9 mouse cellular contexts compared by ENCODE assay signal in the genomic region with DNA sequence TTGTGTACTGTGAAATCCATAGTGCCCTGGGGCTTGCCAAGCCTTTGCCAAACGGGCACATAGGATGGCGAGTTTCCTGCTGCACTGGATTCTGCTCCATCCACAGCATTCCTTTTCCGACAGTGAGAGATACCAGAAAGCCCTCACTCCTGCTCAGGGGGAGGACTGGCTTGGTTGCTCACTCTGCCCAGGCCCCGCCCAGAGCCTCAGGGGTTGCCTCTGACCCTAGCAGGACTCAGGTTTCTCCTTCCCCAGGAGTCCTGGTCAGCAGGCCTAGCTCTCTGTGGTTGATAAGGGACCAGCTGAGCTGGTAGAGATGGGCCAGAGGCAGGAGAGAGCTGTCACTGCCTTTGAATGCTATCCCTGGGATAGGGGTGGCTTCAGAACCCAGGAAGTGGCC. TPM values are rescaled to one million over a fixed set of nuclear protein-coding genes. Genes with fewer than 3 reads are reported as not detected.
A peak's percentile ranks its signal among the peaks of the same experiment; 100 is the strongest.
DNase-seq lines count a peak whose midpoint lies in the region; ATAC-seq and TF ChIP-seq lines count a peak whose summit lies in the region.
"Had no signal": no experiment of that assay in that cellular context is flagged by ENCODE, and none has a peak within 500 bp of the region (broad histone marks: within the 10 kb centered on the region; RNA-seq: fewer than 3 reads in every experiment).

No protein-coding gene starts in this region.

- H3K4me1 ChIP-seq in kidney, adult 2 months (ENCODE audit: control insufficient read depth, insufficient read depth, low read length): no peaks in the 10 kb centered on the region
- H3K4me1 ChIP-seq in E14TG2a.4 (replicated peaks; ENCODE audit: low read depth, low read length): peaks cover 55% of the 10 kb centered on the region
- peaks cover 42% of the 10 kb centered on the region for H3K4me1 ChIP-seq in embryonic facial prominence, embryonic 10.5 days
- H3K4me1 ChIP-seq in limb, embryonic 11.5 days (ENCODE audit: control insufficient read depth, insufficient read depth, low read length): peaks cover 5% of the 10 kb centered on the region; the same call in 1 of the 2 replicates

- no peak for TF ChIP-seq POLR2A in kidney, adult 2 months (IDR thresholded peaks at IDR 0.05; ENCODE audit: low read depth, low read length)

- ATAC-seq in limb, embryonic 11.5 days (ENCODE audit: insufficient number of reproducible peaks, low FRiP score, low TSS enrichment, low read depth): no peak

- no peaks in the 10 kb centered on the region for H3K27me3 ChIP-seq in kidney, adult 2 months (replicated peaks; ENCODE audit: control insufficient read depth, insufficient read depth, low read length)
- H3K27me3 ChIP-seq in E14TG2a.4 (ENCODE audit: insufficient read depth, low read length): 0 out of 2 replicates have a peak, but pooled peaks cover 4% of the 10 kb centered on the region
- peaks cover 4% of the 10 kb centered on the region; the same call in 1 of the 2 replicates for H3K27me3 ChIP-seq in embryonic facial prominence, embryonic 10.5 days (replicated peaks; ENCODE audit: low read depth, poor library complexity, severe bottlenecking)
- no peaks in the 10 kb centered on the region for H3K27me3 ChIP-seq in limb, embryonic 11.5 days (ENCODE audit: control insufficient read depth, insufficient read depth, low read length)

- TF ChIP-seq CTCF in kidney, adult 2 months (conservative IDR thresholded peaks at IDR 0.05; ENCODE audit: insufficient read depth, insufficient read length, low read depth, low read length): no peak
- TF ChIP-seq CTCF in E14TG2a.4 (conservative IDR thresholded peaks at IDR 0.05; ENCODE audit: low read length): no peak

- peak overlapping the region; percentile 47 for H3K4me3 ChIP-seq in kidney, adult 2 months (ENCODE audit: insufficient read depth, low read depth, low read length)
- 0 out of 2 replicates have a peak overlapping the region, but pooled peaks have one; percentile 10 for H3K4me3 ChIP-seq in E14TG2a.4 (replicated peaks; ENCODE audit: low read length)
- H3K4me3 ChIP-seq in embryonic facial prominence, embryonic 10.5 days: peak overlapping the region; percentile 73; the same call in 1 of the 2 replicates
- no peak overlapping the region; the same call in 1 of the 2 replicates for H3K4me3 ChIP-seq in limb, embryonic 11.5 days (ENCODE audit: low read depth, low read length)

- peak overlapping the region; percentile 14; the same call in 1 of the 2 replicates for H3K9ac ChIP-seq in limb, embryonic 11.5 days (ENCODE audit: low read length)

- H3K9me3 ChIP-seq in E14TG2a.4 (ENCODE audit: low read length): no peaks in the 10 kb centered on the region
- no peaks in the 10 kb centered on the region for H3K9me3 ChIP-seq in embryonic facial prominence, embryonic 10.5 days
- H3K9me3 ChIP-seq in limb, embryonic 11.5 days (ENCODE audit: control insufficient read depth, low read length): no peaks in the 10 kb centered on the region

- H3K36me3 ChIP-seq in kidney, adult 2 months (ENCODE audit: control insufficient read depth, insufficient read depth, low read length): peaks cover 2% of the 10 kb centered on the region; the same call in 1 of the 2 replicates
- H3K36me3 ChIP-seq in E14TG2a.4 (ENCODE audit: insufficient read depth, low read length): peaks cover 49% of the 10 kb centered on the region
- H3K36me3 ChIP-seq in embryonic facial prominence, embryonic 10.5 days (replicated peaks): peaks cover 10% of the 10 kb centered on the region; the same call in 1 of the 2 replicates
- H3K36me3 ChIP-seq in limb, embryonic 11.5 days (ENCODE audit: control insufficient read depth, insufficient read depth, low read length): no peaks in the 10 kb centered on the region; the same call in 1 of the 2 replicates

- 52% methylated on average over 4 of the region's 4 CpGs for WGBS in kidney, adult 2 months
- WGBS in embryonic facial prominence, embryonic 10.5 days: 32% methylated on average over 4 of the region's 4 CpGs
- 34% methylated on average over 4 of the region's 4 CpGs for WGBS in limb, embryonic 11.5 days

- no peak for DNase-seq in kidney, adult 2 months
- no peak for DNase-seq in kidney, postnatal 36 days
- DNase-seq in embryonic facial prominence, embryonic 10.5 days (ENCODE audit: low spot score): peak; percentile 58
- no peak for DNase-seq in limb, embryonic 11.5 days (ENCODE audit: low spot score)
- no peak for DNase-seq in spleen, postnatal 4 days (ENCODE audit: low spot score in 2 of 2)
- no peak for DNase-seq in gastrocnemius, postnatal 25 days
- DNase-seq in left cerebral cortex, adult 11 months (ENCODE audit: low spot score): no peak
- DNase-seq: layer of hippocampus, adult 9-11 months had no signal

- H3K4me2 ChIP-seq in limb, embryonic 11.5 days (ENCODE audit: low read depth, severe bottlenecking): no peak overlapping the region

- H3K27ac ChIP-seq in kidney, adult 2 months (ENCODE audit: insufficient read depth, low read depth, low read length): no peak overlapping the region
- H3K27ac ChIP-seq in embryonic facial prominence, embryonic 10.5 days (replicated peaks): 0 out of 2 replicates have a peak overlapping the region, but pooled peaks have one; percentile 19
- H3K27ac ChIP-seq in limb, embryonic 11.5 days (replicated peaks; ENCODE audit: low read depth, low read length): 0 out of 2 replicates have a peak overlapping the region, but pooled peaks have one; percentile 26

RNA-seq across cellular contexts. Expression of a gene that starts 2.1 kb away (rescaled TPM):
- polyA plus RNA-seq in kidney, adult 2 months (2012; rRNA removed): not detected in 2 replicates
- polyA plus RNA-seq in embryonic facial prominence, embryonic 10.5 days (2016; fragmentation: Nextera tagmentation; extraction: Ambion mirVana): not detected in 2 replicates
- polyA plus RNA-seq in limb, embryonic 11.5 days (2014; fragmentation: Nextera tagmentation; extraction: Ambion mirVana): 0.27 TPM in 1 of 2 replicates, not detected in the other
- not detected for total RNA-seq in gastrocnemius, postnatal 25 days (2021)

RNA-seq across cellular contexts. Expression of a gene that starts 8.8 kb away (rescaled TPM):
- polyA plus RNA-seq in kidney, adult 2 months (2012; rRNA removed): 297 and 304 TPM in 2 replicates
- 93.2 and 96.6 TPM in 2 replicates for polyA plus RNA-seq in embryonic facial prominence, embryonic 10.5 days (2016; fragmentation: Nextera tagmentation; extraction: Ambion mirVana)
- 68.1 and 72.2 TPM in 2 replicates for polyA plus RNA-seq in limb, embryonic 11.5 days (2014; fragmentation: Nextera tagmentation; extraction: Ambion mirVana)
- 10 to 100 TPM; 42.3 to 67.2 TPM for total RNA-seq in gastrocnemius, postnatal 25 days (2021)

RNA-seq across cellular contexts. Expression of a gene that starts 15.6 kb away (rescaled TPM):
- polyA plus RNA-seq in kidney, adult 2 months (2012; rRNA removed): 165 and 192 TPM in 2 replicates
- polyA plus RNA-seq in embryonic facial prominence, embryonic 10.5 days (2016; fragmentation: Nextera tagmentation; extraction: Ambion mirVana): 12.4 and 12.9 TPM in 2 replicates
- polyA plus RNA-seq in limb, embryonic 11.5 days (2014; fragmentation: Nextera tagmentation; extraction: Ambion mirVana): 12.2 and 12.8 TPM in 2 replicates
- total RNA-seq in gastrocnemius, postnatal 25 days (2021): 10 to 100 TPM in 1 of 2 experiments, 1 to 10 TPM in 1; 3.0 to 14.6 TPM

RNA-seq across cellular contexts. Expression of a gene that starts 39.7 kb away (rescaled TPM):
- polyA plus RNA-seq in kidney, adult 2 months (2012; rRNA removed): 12.2 and 14.5 TPM in 2 replicates
- 39.9 and 43.8 TPM in 2 replicates for polyA plus RNA-seq in embryonic facial prominence, embryonic 10.5 days (2016; fragmentation: Nextera tagmentation; extraction: Ambion mirVana)
- polyA plus RNA-seq in limb, embryonic 11.5 days (2014; fragmentation: Nextera tagmentation; extraction: Ambion mirVana): 42.4 and 45.1 TPM in 2 replicates
- total RNA-seq in gastrocnemius, postnatal 25 days (2021): 1 to 10 TPM; 1.3 to 2.5 TPM

Comparison
In these comparisons a context has a peak if more than half of its experiments do, and no peak if none do; other contexts are left out.
1. RNA of a gene that starts 15.6 kb away (polyA plus RNA-seq): 165 to 192 TPM in kidney, adult 2 months; 12.4 to 12.9 TPM in embryonic facial prominence, embryonic 10.5 days and 12.2 to 12.8 TPM in limb, embryonic 11.5 days; every median in the first group is over 10 times any median in the second.